Mouse (Mus musculus): ENCODE results near the gene Lrfn4. TPM values are rescaled to one million over a fixed set of nuclear protein-coding genes. Genes with fewer than 3 reads are reported as not detected.
A peak's percentile ranks its signal among the peaks of the same experiment; 100 is the strongest.

Lrfn4 gene
- polyA plus RNA-seq, 1 experiment: 6.1 TPM

DNA sequence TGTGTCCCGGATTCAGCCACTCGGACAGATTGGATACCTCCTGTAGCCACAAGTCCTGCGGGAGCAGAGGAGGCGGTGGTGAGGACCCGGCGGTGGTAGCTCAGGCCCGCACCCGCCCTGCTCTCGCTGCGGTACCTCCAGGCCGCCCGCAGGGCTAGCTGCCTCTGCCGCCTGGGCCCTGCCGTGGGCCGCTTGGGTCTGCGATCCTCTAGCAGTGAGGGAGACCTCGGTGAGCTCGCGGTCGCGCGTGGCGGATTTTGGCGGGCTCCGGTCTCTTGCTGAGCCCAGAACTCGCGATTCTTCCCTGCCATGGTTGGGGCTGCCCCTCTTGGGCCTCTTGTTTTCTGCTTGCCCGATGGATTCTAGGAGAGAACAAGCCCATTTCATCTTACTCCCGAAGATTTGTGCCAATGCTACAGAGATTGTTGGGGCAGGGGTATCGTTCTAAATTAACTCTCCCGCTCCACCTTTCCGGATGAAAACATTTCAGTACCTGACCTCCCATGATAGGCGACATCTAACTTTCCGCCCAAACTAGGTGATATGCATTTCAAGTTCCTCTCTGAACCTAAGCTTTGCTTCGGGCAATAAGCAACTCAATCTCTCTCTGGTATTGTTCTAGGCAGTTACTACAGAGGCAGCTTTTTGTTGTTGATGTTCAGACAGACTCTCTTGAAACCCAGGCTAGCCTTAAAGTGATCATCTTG, 10.5 kb upstream of the Lrfn4 start:
- H3K27ac ChIP-seq (ENCODE audit: insufficient read depth, low read depth, low read length): peak overlapping the region; percentile 44
- no peak for TF ChIP-seq CTCF (conservative IDR thresholded peaks at IDR 0.05; ENCODE audit: insufficient read depth, insufficient read length, low read depth, low read length)
- TF ChIP-seq POLR2A (IDR thresholded peaks at IDR 0.05; ENCODE audit: low read depth, low read length): no peak
- peak overlapping the region; percentile 98 for H3K4me3 ChIP-seq (ENCODE audit: insufficient read depth, low read depth, low read length)
- H3K36me3 ChIP-seq (ENCODE audit: control insufficient read depth, insufficient read depth, low read length): no peaks in the 10 kb centered on the region
- peaks cover 13% of the 10 kb centered on the region; the same call in 1 of the 2 replicates for H3K4me1 ChIP-seq (ENCODE audit: control insufficient read depth, insufficient read depth, low read length)
- H3K27me3 ChIP-seq (replicated peaks; ENCODE audit: control insufficient read depth, insufficient read depth, low read length): no peaks in the 10 kb centered on the region
- under 1% methylated on average over 35 of the region's 35 CpGs for WGBS
- no peak for DNase-seq

DNA sequence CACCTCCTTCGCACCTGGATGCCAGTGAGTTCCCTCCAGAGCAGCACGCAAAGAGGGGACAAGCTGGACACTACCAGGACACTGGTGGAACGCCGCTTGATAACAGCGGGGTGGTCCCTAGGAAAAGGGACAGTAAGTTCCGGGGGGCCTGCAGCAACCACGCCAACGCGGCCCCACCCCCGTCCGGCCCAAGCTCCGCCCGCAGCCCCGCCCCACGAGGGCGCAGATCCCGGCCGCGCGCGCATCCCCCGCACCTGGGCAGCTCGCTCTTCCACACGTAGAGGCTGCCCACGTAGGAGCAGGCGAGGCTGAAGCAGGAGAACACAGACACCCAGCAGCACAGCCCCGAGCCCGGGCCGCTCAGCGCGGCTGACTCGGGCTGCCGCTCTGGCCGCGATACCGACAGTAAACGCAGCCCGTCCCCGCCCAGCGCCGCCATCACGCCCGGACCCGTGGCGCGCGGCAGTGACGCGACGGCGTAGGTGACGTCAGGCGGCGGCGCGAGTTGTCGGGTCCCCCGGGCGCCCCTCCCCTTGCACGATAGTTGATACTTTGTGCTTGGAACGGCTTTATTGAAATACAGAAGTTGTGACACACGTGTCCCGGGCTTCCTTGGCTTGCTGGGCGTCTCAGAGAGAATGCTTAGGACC, 9.8 kb upstream of the Lrfn4 start, which contains the start of gene Rce1:
TSS of gene Rce1 (minus strand) at position 463 of the 650 bp plus-strand sequence.
- no peak for TF ChIP-seq POLR2A (IDR thresholded peaks at IDR 0.05; ENCODE audit: low read depth, low read length)
- TF ChIP-seq CTCF (conservative IDR thresholded peaks at IDR 0.05; ENCODE audit: insufficient read depth, insufficient read length, low read depth, low read length): no peak
- H3K4me1 ChIP-seq (ENCODE audit: control insufficient read depth, insufficient read depth, low read length): peaks cover 13% of the 10 kb centered on the region; the same call in 1 of the 2 replicates
- under 1% methylated on average over 64 of the region's 64 CpGs for WGBS
- H3K36me3 ChIP-seq (ENCODE audit: control insufficient read depth, insufficient read depth, low read length): no peaks in the 10 kb centered on the region
- H3K4me3 ChIP-seq (ENCODE audit: insufficient read depth, low read depth, low read length): peak within 1 kb of the TSS; percentile 98
- peak; percentile 94 for DNase-seq
- H3K27me3 ChIP-seq (replicated peaks; ENCODE audit: control insufficient read depth, insufficient read depth, low read length): no peaks in the 10 kb centered on the region
- H3K27ac ChIP-seq (ENCODE audit: insufficient read depth, low read depth, low read length): peak within 1 kb of the TSS; percentile 82

- Histone ChIP-seq H3K27me3 (replicated peaks; ENCODE audit: control insufficient read depth, insufficient read depth, low read length) (no peaks in the 10 kb centered on the region), H3K36me3 (ENCODE audit: control insufficient read depth, insufficient read depth, low read length) (no peaks in the 10 kb centered on the region), H3K27ac (ENCODE audit: insufficient read depth, low read depth, low read length) (peak overlapping the region; percentile 7; the same call in 1 of the 2 replicates), H3K4me3 (ENCODE audit: insufficient read depth, low read depth, low read length) (peak overlapping the region; percentile 98), H3K4me1 (ENCODE audit: control insufficient read depth, insufficient read depth, low read length) (peaks cover 13% of the 10 kb centered on the region; the same call in 1 of the 2 replicates)
- WGBS: 17% methylated on average over 4 of the region's 4 CpGs
- TF ChIP-seq POLR2A (IDR thresholded peaks at IDR 0.05; ENCODE audit: low read depth, low read length) (no peak), CTCF (conservative IDR thresholded peaks at IDR 0.05; ENCODE audit: insufficient read depth, insufficient read length, low read depth, low read length) (no peak)
- no peak for DNase-seq
Measured at GRCm38 (mm10) chr19:4624406-4625178, 9.1 kb upstream of the Lrfn4 start.

GRCm38 (mm10) chr19:4624006-4624405, 8.5 kb upstream of the Lrfn4 start:
- no peak for DNase-seq
- H3K27ac ChIP-seq (ENCODE audit: insufficient read depth, low read depth, low read length): no peak overlapping the region
- 89% methylated on average over 12 of the region's 12 CpGs for WGBS
- TF ChIP-seq POLR2A (IDR thresholded peaks at IDR 0.05; ENCODE audit: low read depth, low read length) (no peak), CTCF (conservative IDR thresholded peaks at IDR 0.05; ENCODE audit: insufficient read depth, insufficient read length, low read depth, low read length) (no peak)
- no peaks in the 10 kb centered on the region for H3K36me3 ChIP-seq (ENCODE audit: control insufficient read depth, insufficient read depth, low read length)
- H3K27me3 ChIP-seq (replicated peaks; ENCODE audit: control insufficient read depth, insufficient read depth, low read length): no peaks in the 10 kb centered on the region
- H3K4me3 ChIP-seq (ENCODE audit: insufficient read depth, low read depth, low read length): no peak overlapping the region
- H3K4me1 ChIP-seq (ENCODE audit: control insufficient read depth, insufficient read depth, low read length): peaks cover 13% of the 10 kb centered on the region; the same call in 1 of the 2 replicates

GRCm38 (mm10) chr19:4623419-4623818, 8.0 kb upstream of the Lrfn4 start:
- peaks cover 13% of the 10 kb centered on the region; the same call in 1 of the 2 replicates for H3K4me1 ChIP-seq (ENCODE audit: control insufficient read depth, insufficient read depth, low read length)
- no peak overlapping the region for H3K27ac ChIP-seq (ENCODE audit: insufficient read depth, low read depth, low read length)
- no peak for DNase-seq
- no peaks in the 10 kb centered on the region for H3K27me3 ChIP-seq (replicated peaks; ENCODE audit: control insufficient read depth, insufficient read depth, low read length)
- H3K36me3 ChIP-seq (ENCODE audit: control insufficient read depth, insufficient read depth, low read length): no peaks in the 10 kb centered on the region
- 91% methylated on average over 9 of the region's 9 CpGs for WGBS
- H3K4me3 ChIP-seq (ENCODE audit: insufficient read depth, low read depth, low read length): no peak overlapping the region
- TF ChIP-seq CTCF (conservative IDR thresholded peaks at IDR 0.05; ENCODE audit: insufficient read depth, insufficient read length, low read depth, low read length) (no peak), POLR2A (IDR thresholded peaks at IDR 0.05; ENCODE audit: low read depth, low read length) (no peak)

- H3K27me3 ChIP-seq (replicated peaks; ENCODE audit: control insufficient read depth, insufficient read depth, low read length): no peaks in the 10 kb centered on the region
Measured at GRCm38 (mm10) chr19:4622780-4623179, 7.3 kb upstream of the Lrfn4 start.

More at GRCm38 (mm10) chr19:4622780-4623179, 7.3 kb upstream of the Lrfn4 start:
- no peaks in the 10 kb centered on the region for H3K36me3 ChIP-seq (ENCODE audit: control insufficient read depth, insufficient read depth, low read length)
- TF ChIP-seq CTCF (conservative IDR thresholded peaks at IDR 0.05; ENCODE audit: insufficient read depth, insufficient read length, low read depth, low read length) (no peak), POLR2A (IDR thresholded peaks at IDR 0.05; ENCODE audit: low read depth, low read length) (no peak)
- no peak overlapping the region for H3K27ac ChIP-seq (ENCODE audit: insufficient read depth, low read depth, low read length)
- no peak for DNase-seq
- WGBS: 81% methylated on average over 5 of the region's 5 CpGs
- no peak overlapping the region for H3K4me3 ChIP-seq (ENCODE audit: insufficient read depth, low read depth, low read length)
- H3K4me1 ChIP-seq (ENCODE audit: control insufficient read depth, insufficient read depth, low read length): peaks cover 13% of the 10 kb centered on the region; the same call in 1 of the 2 replicates

Measured in kidney, adult 2 months (tissue).